Mouse (Mus musculus) MEL (cell line): ENCODE data around the gene Fam180a. TPM values are rescaled to one million over a fixed set of nuclear protein-coding genes. Genes with fewer than 3 reads are reported as not detected.
A peak's percentile ranks its signal among the peaks of the same experiment; 100 is the strongest.

ENCODE experiments used
- DNase-seq: peaks from one replicate; pipeline ENCODE4 v3.0.0; 2011; ENCODE audit warnings: low read depth, low spot score
- H3K27ac ChIP-seq: 2 replicates; pipeline ENCODE4 v1.5.1; 2012; ENCODE audit warnings: low read depth, mild to moderate bottlenecking, control low read depth, low read length, moderate library complexity; ENCODE audit not compliant: control insufficient read depth
- H3K27me3 ChIP-seq, 2 experiments: fragments of 150-350 bp in 1 of 2; sonication (generic) in 1 of 2; 2 replicates each; pipeline ENCODE4 v1.6.1; 2012; ENCODE audit warnings: low read length in 2 of 2, mild to moderate bottlenecking in 2 of 2, improper control_type of control experiment in 1 of 2, moderate library complexity in 1 of 2; ENCODE audit not compliant: insufficient read depth in 2 of 2, control insufficient read depth in 1 of 2
- H3K36me3 ChIP-seq, 2 experiments: 2 replicates each; pipeline ENCODE4 v1.6.1; 2012 to 2014; ENCODE audit warnings: low read length in 2 of 2, improper control_type of control experiment in 1 of 2, inconsistent platforms in 1 of 2, mild to moderate bottlenecking in 1 of 2; ENCODE audit not compliant: insufficient read depth in 2 of 2, control insufficient read depth in 1 of 2
- H3K4me1 ChIP-seq, 2 experiments: fragments of 150-350 bp in 1 of 2; sonication (generic) in 1 of 2; 2 replicates each; pipeline ENCODE4 v1.6.1; 2012; ENCODE audit warnings: low read length in 2 of 2, improper control_type of control experiment in 1 of 2, mild to moderate bottlenecking in 1 of 2; ENCODE audit not compliant: insufficient read depth in 2 of 2, control insufficient read depth in 1 of 2
- H3K4me3 ChIP-seq, 2 experiments: fragments of 150-350 bp in 1 of 2; sonication (generic) in 1 of 2; 2 replicates each; pipeline ENCODE4 v1.5.1; 2012; ENCODE audit warnings: low read depth in 2 of 2, low read length in 2 of 2, mild to moderate bottlenecking in 2 of 2, moderate library complexity in 2 of 2, control low read depth in 1 of 2, improper control_type of control experiment in 1 of 2; ENCODE audit not compliant: control insufficient read depth in 1 of 2, insufficient read depth in 1 of 2
- H3K79me2 ChIP-seq: 2 replicates; pipeline ENCODE4 v1.6.1; 2012; ENCODE audit warnings: mild to moderate bottlenecking, low read length, moderate library complexity; ENCODE audit not compliant: control insufficient read depth, poor library complexity, insufficient read depth
- H3K9ac ChIP-seq: 2 replicates; pipeline ENCODE4 v1.6.1; 2012; ENCODE audit warnings: low read depth, mild to moderate bottlenecking, control low read depth, low read length, moderate library complexity; ENCODE audit not compliant: control insufficient read depth, poor library complexity, severe bottlenecking
- H3K9me3 ChIP-seq: fragments of 150-350 bp; sonication (generic); replicated peaks from 2 replicates; pipeline ENCODE4 v1.6.1; 2012; ENCODE audit warnings: mild to moderate bottlenecking, low read length, improper control_type of control experiment, moderate library complexity; ENCODE audit not compliant: insufficient read depth
- CHD1 ChIP-seq: IDR thresholded peaks from 2 replicates; pipeline ENCODE4 v1.6.1; 2012; ENCODE audit warnings: low read depth, mild to moderate bottlenecking, inconsistent platforms, low read length, improper control_type of control experiment
- CTCF ChIP-seq, 3 experiments: IDR thresholded peaks in 2 of 3; conservative IDR thresholded peaks in 1 of 3; 2 replicates each; pipeline ENCODE4 v1.5.1; 2011 to 2012; ENCODE audit warnings: low read length in 3 of 3, low read depth in 2 of 3, mild to moderate bottlenecking in 2 of 3, improper control_type of control experiment in 1 of 3, inconsistent platforms in 1 of 3, mixed read lengths in 1 of 3, moderate library complexity in 1 of 3; ENCODE audit not compliant: control insufficient read depth in 1 of 3, insufficient read depth in 1 of 3, poor library complexity in 1 of 3, severe bottlenecking in 1 of 3
- E2F4 ChIP-seq: IDR thresholded peaks from 2 replicates; pipeline ENCODE4 v1.6.1; 2011; ENCODE audit warnings: low read depth, low read length, improper control_type of control experiment, borderline replicate concordance
- ELF1 ChIP-seq: IDR thresholded peaks from 2 replicates; pipeline ENCODE4 v1.6.1; 2014; ENCODE audit warnings: low read depth, mild to moderate bottlenecking, inconsistent platforms, low read length, improper control_type of control experiment, moderate library complexity
- ETS1 ChIP-seq: IDR thresholded peaks from 2 replicates; pipeline ENCODE4 v1.6.1; 2012; ENCODE audit warnings: low read depth, mild to moderate bottlenecking, inconsistent platforms, low read length, improper control_type of control experiment, moderate library complexity
- HCFC1 ChIP-seq: IDR thresholded peaks from 2 replicates; pipeline ENCODE4 v1.6.1; 2012; ENCODE audit warnings: low read depth, mild to moderate bottlenecking, inconsistent platforms, low read length, improper control_type of control experiment, moderate library complexity
- JUND ChIP-seq: IDR thresholded peaks from 2 replicates; pipeline ENCODE4 v1.6.1; 2011; ENCODE audit warnings: low read depth, mild to moderate bottlenecking, improper control_type of control experiment, low read length
- KAT2A ChIP-seq: conservative IDR thresholded peaks from 2 replicates; pipeline ENCODE4 v1.6.1; 2012; ENCODE audit warnings: low read depth, low read length, improper control_type of control experiment, inconsistent platforms
- MAFK ChIP-seq: IDR thresholded peaks from 2 replicates; pipeline ENCODE4 v1.6.1; 2011; ENCODE audit warnings: low read depth, mild to moderate bottlenecking, low read length, improper control_type of control experiment, borderline replicate concordance
- MAX ChIP-seq: IDR thresholded peaks from 2 replicates; pipeline ENCODE4 v1.6.1; 2011; ENCODE audit warnings: low read length, improper control_type of control experiment
- MAZ ChIP-seq: IDR thresholded peaks from 2 replicates; pipeline ENCODE4 v1.6.1; 2012; ENCODE audit warnings: low read depth, mild to moderate bottlenecking, inconsistent platforms, low read length, improper control_type of control experiment
- MEF2A ChIP-seq: IDR thresholded peaks from 2 replicates; pipeline ENCODE4 v1.6.1; 2014; ENCODE audit warnings: low read depth, mild to moderate bottlenecking, inconsistent platforms, low read length, improper control_type of control experiment; ENCODE audit not compliant: poor library complexity, insufficient replicate concordance, severe bottlenecking; ENCODE audit errors: extremely low read depth
- MXI1 ChIP-seq: IDR thresholded peaks from 2 replicates; pipeline ENCODE4 v1.6.1; 2011; ENCODE audit warnings: mild to moderate bottlenecking, low read depth, low read length, improper control_type of control experiment
- MYB ChIP-seq: IDR thresholded peaks from 2 replicates; pipeline ENCODE4 v1.6.1; 2011; ENCODE audit warnings: mild to moderate bottlenecking, low read depth, low read length, improper control_type of control experiment
- NELFE ChIP-seq: IDR thresholded peaks from 2 replicates; pipeline ENCODE4 v1.6.1; 2011; ENCODE audit warnings: low read depth, low read length, improper control_type of control experiment
- POLR2AphosphoS2 ChIP-seq: IDR thresholded peaks from 2 replicates; pipeline ENCODE4 v1.6.1; 2011; ENCODE audit warnings: low read length, improper control_type of control experiment
- POLR2AphosphoS5 ChIP-seq: IDR thresholded peaks from 2 replicates; pipeline ENCODE4 v1.6.1; 2012; ENCODE audit warnings: low read depth, borderline replicate concordance, mild to moderate bottlenecking, inconsistent platforms, low read length, moderate library complexity, mixed read lengths
- RAD21 ChIP-seq: IDR thresholded peaks from 2 replicates; pipeline ENCODE4 v1.6.1; 2011; ENCODE audit warnings: mild to moderate bottlenecking, low read depth, low read length, improper control_type of control experiment
- RCOR1 ChIP-seq: IDR thresholded peaks from 2 replicates; pipeline ENCODE4 v1.6.1; 2012; ENCODE audit warnings: low read depth, mild to moderate bottlenecking, inconsistent platforms, low read length, improper control_type of control experiment
- SMC3 ChIP-seq: IDR thresholded peaks from 2 replicates; pipeline ENCODE4 v1.6.1; 2011; ENCODE audit warnings: low read depth, low read length, improper control_type of control experiment
- TAL1 ChIP-seq: IDR thresholded peaks from 2 replicates; pipeline ENCODE4 v1.6.1; 2012; ENCODE audit warnings: mild to moderate bottlenecking, inconsistent platforms, low read length, moderate library complexity, mixed read lengths
- TCF12 ChIP-seq: IDR thresholded peaks from 2 replicates; pipeline ENCODE4 v1.6.1; 2014; ENCODE audit warnings: low read depth, mild to moderate bottlenecking, inconsistent platforms, low read length, improper control_type of control experiment, moderate library complexity
- UBTF ChIP-seq: IDR thresholded peaks from 2 replicates; pipeline ENCODE4 v1.6.1; 2012; ENCODE audit warnings: low read depth, mild to moderate bottlenecking, inconsistent platforms, low read length, improper control_type of control experiment, moderate library complexity, borderline replicate concordance; ENCODE audit not compliant: insufficient read depth
- USF1 ChIP-seq: IDR thresholded peaks from 2 replicates; pipeline ENCODE4 v1.6.1; 2014; ENCODE audit warnings: low read depth, mild to moderate bottlenecking, inconsistent platforms, low read length, improper control_type of control experiment, moderate library complexity
- ZMIZ1 ChIP-seq: IDR thresholded peaks from 2 replicates; pipeline ENCODE4 v1.6.1; 2012; ENCODE audit warnings: low read depth, mild to moderate bottlenecking, inconsistent platforms, low read length, improper control_type of control experiment, moderate library complexity
- ZNF384 ChIP-seq: IDR thresholded peaks from 2 replicates; pipeline ENCODE4 v1.6.1; 2012; ENCODE audit warnings: low read depth, mild to moderate bottlenecking, inconsistent platforms, low read length, improper control_type of control experiment
- polyA plus RNA-seq, 2 experiments: library from polyadenylated mRNA; stranded (reverse) in 1 of 2; unstranded in 1 of 2; fragments of >175 nt in 1 of 2; fragments of >200 nt in 1 of 2; gene quantifications; 2 replicates each; pipeline versions ENCODE4 v1.2.1 to v1.2.4; 2012; ENCODE audit warnings: low replicate concordance in 2 of 2, low read depth in 1 of 2; ENCODE audit not compliant: insufficient read length in 2 of 2, insufficient read depth in 1 of 2, missing spikeins in 1 of 2
- total RNA-seq: library from RNA; depleted of rRNA; stranded (reverse); fragments of 300-350 nt; gene quantifications from 2 replicates; pipeline ENCODE4 v1.2.3, GENCODE M21; 2012

Gene Fam180a
- total and polyA plus RNA-seq, 3 experiments, result not detected

GRCm38 (mm10) chr6:35338640-35339039 is 12.7 kb upstream of the Fam180a start:
- no peak for TF ChIP-seq HCFC1
- TF ChIP-seq JUND, result no peak
- TF ChIP-seq TAL1, result 0 out of 2 replicates have a peak, but pooled peaks have one; percentile 9
- Histone ChIP-seq H3K4me3 (no peak overlapping the region), H3K27ac (no peak overlapping the region), H3K79me2 (no peaks in the 10 kb centered on the region), H3K27me3 (no peaks in the 10 kb centered on the region; a peak in 1 of 4 replicates), H3K36me3 (no peaks in the 10 kb centered on the region), H3K9ac (no peak overlapping the region), H3K4me1 (no peaks in the 10 kb centered on the region), H3K9me3 (no peaks in the 10 kb centered on the region)
- peak; percentile 7 for DNase-seq

DNA sequence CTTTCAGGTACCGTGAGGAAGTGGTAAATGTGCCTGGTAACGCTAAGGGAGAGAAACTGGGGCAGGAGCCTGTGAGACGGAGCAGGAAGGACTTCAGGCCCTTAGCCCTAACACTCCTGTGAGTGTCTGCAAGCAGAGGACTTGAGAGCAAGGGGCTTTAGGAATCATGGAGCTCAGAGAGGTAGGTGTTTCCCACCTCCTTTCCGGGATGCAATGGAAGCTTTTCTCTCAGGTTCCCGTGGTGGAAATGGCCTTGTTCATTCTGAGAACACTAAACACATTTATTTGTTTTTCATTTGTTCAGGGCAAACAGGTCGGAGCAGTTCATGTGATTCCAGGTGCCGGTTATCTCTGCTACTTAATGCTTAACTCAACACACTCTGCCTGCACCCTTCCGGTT is 11.9 kb upstream of the Fam180a start:
- H3K36me3 ChIP-seq, result no peaks in the 10 kb centered on the region
- no peaks in the 10 kb centered on the region; a peak in 1 of 4 replicates for H3K27me3 ChIP-seq
- DNase-seq, result no peak
- no peaks in the 10 kb centered on the region for H3K9me3 ChIP-seq
- H3K79me2 ChIP-seq, result no peaks in the 10 kb centered on the region
- H3K27ac ChIP-seq, result no peak overlapping the region
- H3K9ac ChIP-seq, result no peak overlapping the region
- TF ChIP-seq ZNF384, result no peak
- TF ChIP-seq POLR2AphosphoS5, result no peak
- no peak for TF ChIP-seq NELFE
- TF ChIP-seq MXI1, result no peak
- TF ChIP-seq RCOR1, result no peak
- no peak for TF ChIP-seq E2F4
- no peak for TF ChIP-seq ETS1
- no peak for TF ChIP-seq ZMIZ1
- no peak for TF ChIP-seq MAX
- no peak for TF ChIP-seq MYB
- TF ChIP-seq ELF1, result no peak
- no peak for TF ChIP-seq USF1
- no peak for TF ChIP-seq MAZ
- no peak overlapping the region for H3K4me3 ChIP-seq
- H3K4me1 ChIP-seq, result no peaks in the 10 kb centered on the region

- H3K9ac ChIP-seq, result no peak overlapping the region
- DNase-seq, result no peak
- no peak overlapping the region for H3K27ac ChIP-seq
- H3K36me3 ChIP-seq, result no peaks in the 10 kb centered on the region
- H3K4me3 ChIP-seq, result no peak overlapping the region
- no peaks in the 10 kb centered on the region for H3K9me3 ChIP-seq
- H3K4me1 ChIP-seq, result no peaks in the 10 kb centered on the region
- TF ChIP-seq MEF2A (no peak), ETS1 (no peak), RCOR1 (no peak), HCFC1 (no peak), MYB (no peak), MAFK (no peak), RAD21 (no peak), UBTF (no peak), ZMIZ1 (no peak), CHD1 (no peak), SMC3 (no peak), CTCF (IDR thresholded peaks at IDR 0.05 in 2 of 3, conservative IDR thresholded peaks at IDR 0.05 in 1 of 3; ENCODE audit: control insufficient read depth in 1 of 3, insufficient read depth in 1 of 3, low read depth in 2 of 3, low read length in 3 of 3, poor library complexity in 1 of 3, severe bottlenecking in 1 of 3) (no peak), KAT2A (no peak), MAX (no peak), TCF12 (no peak), USF1 (no peak), MXI1 (no peak), POLR2AphosphoS2 (no peak)
- no peaks in the 10 kb centered on the region for H3K79me2 ChIP-seq
- peaks cover 0 to 4% of the 10 kb centered on the region in 2 experiments; a peak in 1 of 4 replicates for H3K27me3 ChIP-seq
Measured at GRCm38 (mm10) chr6:35335452-35335851, 9.5 kb upstream of the Fam180a start.
